Mouse (Mus musculus): Measurements from ENCODE around the gene Ncor2. TPM values are rescaled to one million over a fixed set of nuclear protein-coding genes. Genes with fewer than 3 reads are reported as not detected.

Gene Ncor2
- total RNA-seq, 2 experiments from 2014 or later: 0.91 to 37.3 TPM

DNA sequence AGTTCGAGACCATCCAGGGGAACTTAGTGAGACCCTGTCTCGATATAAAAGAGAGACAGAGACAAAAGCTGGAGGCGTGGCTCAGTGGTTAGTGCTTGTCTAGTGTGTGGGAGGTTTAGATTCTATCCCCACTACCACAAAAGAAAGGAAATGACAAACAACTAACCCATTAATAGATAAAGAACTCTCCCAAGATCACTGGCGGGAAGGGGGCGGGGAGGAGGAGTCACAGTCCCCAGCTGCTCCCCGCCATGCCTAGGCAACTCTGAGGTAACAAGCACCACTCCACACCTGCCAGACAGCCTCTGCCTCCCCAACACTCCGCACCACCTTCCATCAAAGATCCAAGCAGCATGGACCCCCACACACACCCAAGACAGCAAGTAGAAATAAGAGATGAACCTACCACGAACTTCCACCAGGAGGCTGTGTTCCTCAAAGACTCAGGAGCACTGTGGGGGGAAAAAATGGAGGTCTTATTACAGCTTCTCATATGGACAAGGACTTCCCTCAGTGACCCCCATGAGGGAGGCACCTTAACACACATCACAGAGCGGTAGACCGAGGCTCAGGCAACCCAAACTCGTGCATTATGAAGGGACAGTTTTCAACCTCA, 25.7 kb downstream of the Ncor2 start:
- no peak for ATAC-seq (replicated peaks; ENCODE audit: low FRiP score, poor library complexity, severe bottlenecking)

DNA sequence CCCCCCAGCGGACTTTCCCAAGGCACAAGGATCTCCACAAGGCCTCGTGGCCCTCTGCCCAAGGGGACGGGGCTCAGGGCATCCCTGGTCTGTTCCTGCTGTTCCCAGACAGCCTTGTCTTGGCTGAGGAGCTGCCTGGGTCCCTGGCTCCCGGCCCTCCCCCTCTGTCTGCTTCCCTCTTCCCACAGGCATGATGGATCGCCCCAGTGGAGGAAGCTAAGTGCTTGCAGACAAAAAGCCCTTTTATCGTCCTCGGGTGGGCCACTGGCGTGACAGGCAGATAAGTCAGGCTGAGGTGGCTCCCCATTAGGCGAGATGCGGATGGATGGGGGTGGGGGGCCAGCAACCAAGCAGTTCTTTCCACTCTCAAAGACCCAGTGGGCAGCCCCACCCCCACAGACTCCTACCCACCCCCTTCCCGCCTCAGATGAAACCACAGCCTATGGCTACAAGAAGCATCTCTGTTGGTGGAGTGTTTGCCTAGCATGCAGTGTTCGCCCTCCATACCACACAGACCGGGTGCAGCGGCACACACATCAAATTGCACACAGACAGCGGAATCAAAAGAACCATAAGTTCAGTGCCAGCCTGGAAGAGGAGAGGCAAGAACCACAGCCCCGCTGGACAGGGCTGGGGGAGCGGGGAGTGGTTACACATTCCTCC, 27.0 kb downstream of the Ncor2 start:
- ATAC-seq (replicated peaks; ENCODE audit: low FRiP score, poor library complexity, severe bottlenecking): no peak

DNA sequence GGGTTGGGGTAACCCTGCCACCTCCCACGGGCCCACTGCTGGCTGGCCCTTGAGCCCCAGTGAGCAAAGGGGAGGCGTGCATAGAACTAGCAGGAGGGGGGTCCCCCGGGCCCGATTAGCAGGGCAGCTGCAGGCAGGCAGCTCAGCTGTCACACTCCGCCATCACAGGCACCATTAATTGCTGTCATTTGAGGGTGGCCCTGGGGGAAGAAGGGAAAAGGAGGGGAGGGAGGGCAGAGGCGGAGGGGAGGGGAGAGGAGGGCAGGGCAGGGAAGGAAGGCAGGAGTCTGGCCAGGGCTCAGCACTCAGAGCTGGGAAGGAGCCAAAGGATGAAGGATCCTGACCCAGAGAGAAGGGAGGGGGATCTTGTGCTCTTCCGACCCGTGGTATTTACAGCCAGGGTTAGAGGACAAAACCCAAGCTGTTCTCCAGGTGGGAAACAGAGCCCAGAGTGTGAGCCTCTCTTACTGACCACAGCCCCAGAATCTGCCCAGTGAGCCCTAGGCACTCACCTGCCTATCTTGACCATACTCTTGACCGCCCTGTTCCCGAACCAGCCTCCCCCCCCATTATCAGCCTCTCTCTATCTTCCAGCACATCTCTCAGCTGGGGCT, 28.0 kb downstream of the Ncor2 start:
- ATAC-seq (replicated peaks; ENCODE audit: low FRiP score, poor library complexity, severe bottlenecking): no peak

DNA sequence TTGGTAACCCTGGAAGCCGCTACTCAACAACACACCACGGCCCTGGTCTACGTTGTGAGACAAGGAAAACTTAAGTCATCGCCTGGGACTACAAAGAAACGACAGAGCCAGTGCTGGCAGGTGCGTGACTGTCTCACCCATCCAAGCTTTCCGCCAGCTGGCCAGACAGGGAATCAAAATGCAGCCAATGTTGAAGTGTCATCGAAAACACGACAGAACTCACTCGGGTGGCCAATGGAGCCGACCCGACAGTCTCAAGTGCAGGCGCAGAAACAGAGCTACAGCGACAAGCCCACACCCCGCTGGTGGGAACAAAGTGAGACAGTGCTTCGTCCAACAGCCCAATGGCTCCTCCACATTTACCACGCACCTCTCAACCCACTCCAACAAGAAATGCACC, 29.9 kb downstream of the Ncor2 start:
- no peak for ATAC-seq (replicated peaks; ENCODE audit: low FRiP score, poor library complexity, severe bottlenecking)

DNA sequence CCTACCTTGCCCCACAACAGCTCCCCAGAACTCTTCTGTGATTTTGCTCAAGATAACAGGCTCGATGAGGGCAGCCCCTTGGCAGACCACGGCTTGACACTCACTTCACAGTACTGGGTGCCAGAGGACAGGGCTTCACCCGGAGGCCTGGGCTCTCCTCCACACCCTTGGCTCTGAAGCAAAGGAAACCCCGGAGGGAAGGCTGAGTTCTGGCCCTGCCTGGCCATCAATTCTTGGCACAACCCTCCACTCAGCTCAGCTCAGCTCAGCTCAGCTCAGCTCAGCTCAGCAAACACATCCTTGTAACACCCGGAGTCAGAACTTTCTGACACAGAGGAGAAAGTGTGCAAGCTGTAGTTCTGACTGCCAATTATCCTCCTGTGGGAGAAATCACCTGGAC, 30.3 kb downstream of the Ncor2 start:
- ATAC-seq (replicated peaks; ENCODE audit: low FRiP score, poor library complexity, severe bottlenecking): no peak

DNA sequence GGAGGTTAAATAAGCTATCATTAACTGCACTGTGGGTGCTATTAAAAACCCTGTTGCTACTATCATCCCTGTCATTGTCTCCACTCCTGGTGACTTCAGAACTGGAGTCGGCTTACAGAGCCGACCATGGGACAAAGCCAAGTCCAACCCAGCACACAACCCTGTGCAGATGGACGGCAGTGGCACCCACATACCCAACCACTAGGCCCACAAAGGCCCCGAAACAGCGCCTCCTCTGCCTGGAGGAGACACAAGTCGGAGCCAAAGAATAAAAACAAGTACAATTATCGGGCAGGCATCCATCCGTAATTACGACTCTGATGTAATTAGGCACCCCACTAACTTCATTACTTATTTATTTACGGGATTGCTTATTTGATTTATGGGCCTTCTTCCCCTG, 30.8 kb downstream of the Ncor2 start:
- ATAC-seq (replicated peaks; ENCODE audit: low FRiP score, poor library complexity, severe bottlenecking): no peak

DNA sequence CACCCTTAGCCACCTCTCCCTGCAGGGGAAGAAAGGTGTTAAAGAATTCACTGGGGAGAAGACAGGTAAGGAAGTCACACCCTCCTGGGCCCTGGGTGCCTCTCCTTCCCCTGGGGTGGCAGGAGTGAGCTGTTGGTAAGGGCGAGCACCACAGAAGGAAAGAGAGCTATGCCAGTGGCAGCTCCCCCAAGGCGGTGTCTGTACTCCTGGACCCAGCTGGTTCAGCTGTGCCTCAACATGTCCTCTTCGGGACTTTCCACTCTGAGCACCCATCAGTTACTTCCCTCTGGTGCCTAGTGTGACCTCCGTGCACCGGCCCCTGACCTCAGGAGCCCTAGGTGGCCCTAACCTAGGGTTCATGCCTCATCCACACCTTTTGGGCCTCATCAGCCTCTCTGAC, 31.9 kb downstream of the Ncor2 start:
- no peak for ATAC-seq (replicated peaks; ENCODE audit: low FRiP score, poor library complexity, severe bottlenecking)

DNA sequence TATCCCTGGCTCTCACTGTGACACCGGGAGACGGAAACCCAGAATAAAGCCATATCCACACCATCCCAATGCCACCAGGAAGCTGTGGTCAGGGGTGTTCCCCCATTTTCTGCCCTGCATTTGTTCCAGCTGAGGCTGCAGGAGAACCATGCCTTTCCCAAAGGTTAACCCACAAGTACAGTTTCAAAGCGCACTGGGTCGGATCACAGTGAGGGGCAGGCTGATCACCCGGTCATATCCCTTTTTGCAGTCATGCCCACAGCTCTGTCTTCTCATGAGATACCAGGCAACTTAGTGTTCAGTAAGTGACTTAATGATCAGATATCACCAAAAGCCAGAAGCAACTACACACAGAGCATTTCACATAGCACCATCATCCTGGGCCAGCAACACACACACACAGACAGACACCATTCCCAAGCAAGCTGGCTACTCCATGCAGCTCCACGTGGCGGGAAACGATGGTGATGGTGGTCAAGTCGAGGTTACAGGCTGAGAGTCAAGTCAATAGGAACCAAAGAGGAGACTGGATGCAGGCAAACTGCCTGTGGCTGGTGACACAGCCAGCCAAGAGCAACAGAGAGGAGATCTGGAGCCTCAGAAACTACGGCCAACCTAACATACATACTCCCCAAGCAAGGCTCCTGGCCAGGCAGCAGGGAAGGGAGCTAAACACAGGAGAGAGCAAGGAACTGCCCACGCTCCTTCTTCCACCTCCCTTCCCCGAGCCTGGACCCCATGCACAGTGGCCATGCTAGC, 35.7 kb downstream of the Ncor2 start:
- ATAC-seq (replicated peaks; ENCODE audit: low FRiP score, poor library complexity, severe bottlenecking): no peak

DNA sequence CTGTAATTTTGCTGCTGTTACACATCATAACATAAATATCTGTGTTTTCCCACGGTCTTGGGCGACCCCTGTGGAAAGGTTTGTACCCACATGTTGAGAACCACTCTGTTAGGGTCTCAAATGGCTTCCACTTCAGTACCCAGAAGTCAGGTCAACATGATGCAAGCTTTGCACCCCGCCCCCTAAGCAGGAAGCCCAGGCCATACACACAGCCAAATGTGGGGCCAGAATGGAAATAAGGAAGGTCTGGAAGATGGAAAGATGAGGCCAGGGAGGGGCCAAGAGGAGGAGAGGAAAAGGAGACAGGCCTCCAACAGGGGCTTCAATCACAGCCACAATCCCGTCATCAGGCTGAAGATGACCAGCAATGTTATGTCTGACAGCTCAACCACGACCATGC, 37.1 kb downstream of the Ncor2 start:
- ATAC-seq (replicated peaks; ENCODE audit: low FRiP score, poor library complexity, severe bottlenecking): no peak

DNA sequence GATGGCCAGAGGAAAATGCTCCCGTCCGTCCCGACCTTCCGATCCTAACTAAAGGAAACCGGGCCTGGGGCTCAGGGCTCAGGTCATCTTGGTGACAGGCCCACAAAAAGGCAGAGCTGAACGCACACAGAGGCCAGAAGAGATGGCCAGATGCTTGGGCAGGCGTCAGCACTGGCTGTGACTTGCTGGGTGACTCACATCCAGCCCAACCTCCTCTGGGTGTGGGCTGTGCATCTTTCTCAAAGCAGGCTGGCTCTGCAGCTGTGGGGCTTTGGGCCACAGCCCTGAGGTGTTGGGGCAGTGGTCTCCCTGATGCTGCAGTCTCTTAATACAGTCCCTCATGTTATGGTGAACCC, 37.5 kb downstream of the Ncor2 start:
- no peak for ATAC-seq (replicated peaks; ENCODE audit: low FRiP score, poor library complexity, severe bottlenecking)

DNA sequence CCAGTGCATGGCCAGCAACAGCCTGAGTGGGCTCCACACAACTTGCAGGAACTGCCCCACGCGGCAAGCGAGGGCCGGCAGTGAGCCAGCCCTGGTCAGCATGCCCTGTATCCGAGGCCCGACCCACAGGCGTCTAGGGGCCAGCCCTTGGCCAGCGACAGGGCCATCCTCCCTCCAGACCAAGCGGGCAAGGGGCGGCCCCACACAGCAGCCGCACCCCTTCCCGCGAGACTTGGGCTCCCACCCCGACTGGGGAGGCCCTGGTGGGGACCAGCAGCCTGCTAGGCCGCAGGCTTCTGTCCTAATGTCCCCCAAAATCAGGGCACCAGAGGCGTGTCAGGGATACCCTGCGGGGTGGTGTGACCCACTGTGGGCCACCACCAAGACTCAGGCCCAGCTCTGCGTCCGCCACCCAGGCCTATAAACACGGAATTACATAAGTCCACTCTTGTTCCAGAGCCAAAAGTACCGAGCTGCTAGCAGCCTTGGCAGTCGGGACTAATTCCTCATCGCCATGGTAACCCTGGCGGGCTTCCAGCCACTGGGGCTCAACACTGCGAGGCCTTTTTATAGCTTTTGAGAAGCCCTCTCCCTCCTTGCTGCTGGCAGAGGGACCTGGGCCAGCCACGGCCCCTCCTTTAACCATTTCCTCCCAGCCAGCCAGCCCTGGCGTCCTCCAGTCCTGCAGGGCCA, 38.0 kb downstream of the Ncor2 start:
- no peak for ATAC-seq (replicated peaks; ENCODE audit: low FRiP score, poor library complexity, severe bottlenecking)

DNA sequence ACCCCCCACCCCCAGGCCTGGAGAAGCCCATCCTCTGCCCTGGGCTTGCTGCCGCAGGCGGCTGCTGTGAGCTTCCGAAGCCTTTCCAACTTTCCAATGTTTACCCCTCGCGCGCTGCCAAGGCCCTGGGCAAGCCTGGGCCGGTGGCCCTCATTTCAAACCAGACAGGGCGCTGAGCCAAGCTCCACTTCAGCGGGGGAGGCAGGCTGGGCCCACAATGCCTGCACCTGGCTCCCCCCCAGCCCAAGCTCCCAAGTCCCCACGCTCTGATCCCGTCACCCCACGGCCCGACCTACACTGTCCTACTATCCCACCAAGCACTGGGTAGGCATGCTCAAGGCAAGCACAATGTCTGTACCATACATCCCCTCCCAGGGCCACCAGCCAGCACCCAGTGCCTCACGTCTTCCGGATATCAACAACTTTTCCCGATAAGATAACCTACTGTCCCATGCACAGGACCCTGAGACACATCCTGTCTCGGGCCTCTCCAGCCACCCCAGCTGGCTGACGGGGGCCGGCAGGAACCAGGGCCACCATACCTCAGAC, 38.8 kb downstream of the Ncor2 start:
- no peak for ATAC-seq (replicated peaks; ENCODE audit: low FRiP score, poor library complexity, severe bottlenecking)

DNA sequence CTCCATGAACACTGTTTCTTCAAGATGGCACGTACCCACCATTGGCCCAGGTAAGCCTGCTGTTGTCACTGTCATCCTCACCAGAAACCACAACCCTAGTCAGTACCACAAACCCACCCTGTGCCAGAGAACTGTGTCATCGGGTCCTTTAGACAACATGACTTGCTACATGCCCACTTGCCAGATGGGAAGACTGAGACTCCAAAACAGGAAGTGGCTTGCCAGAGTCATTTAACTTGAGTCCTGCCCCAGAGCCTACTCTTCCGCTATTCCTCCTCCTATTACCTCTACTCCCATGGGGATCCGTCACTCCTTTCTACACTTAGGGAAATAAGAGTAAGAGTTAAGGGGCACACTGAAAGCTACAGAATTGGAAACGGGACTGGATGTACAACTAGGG, 39.4 kb downstream of the Ncor2 start:
- ATAC-seq (replicated peaks; ENCODE audit: low FRiP score, poor library complexity, severe bottlenecking): no peak

DNA sequence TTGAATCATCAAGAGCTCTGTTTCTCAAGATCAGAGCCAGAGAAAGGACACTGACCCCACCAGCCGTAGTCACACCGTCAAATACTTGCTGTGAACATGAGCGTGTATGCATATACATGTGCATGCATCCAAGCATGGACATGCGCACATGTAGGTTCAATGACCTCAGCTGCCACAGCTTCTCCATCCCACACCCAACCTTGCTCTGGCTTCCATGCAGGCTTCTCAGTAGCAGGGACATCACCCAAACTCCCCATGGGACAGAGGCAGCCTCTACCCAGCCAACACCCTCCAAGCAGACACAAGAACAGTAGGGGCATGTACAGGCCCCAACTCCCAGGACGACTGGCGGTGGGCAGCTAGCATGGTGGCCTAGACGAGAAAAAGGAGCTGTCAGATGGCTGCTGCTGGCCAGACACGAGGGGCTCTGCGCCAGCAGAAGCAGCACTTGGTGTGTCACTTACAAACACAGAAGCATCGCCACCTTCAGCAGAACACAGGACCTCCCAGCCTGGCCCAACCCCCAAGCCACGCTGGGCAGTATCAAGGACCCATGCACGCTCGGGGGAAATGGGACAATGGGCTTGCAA, 40.1 kb downstream of the Ncor2 start:
- no peak for ATAC-seq (replicated peaks; ENCODE audit: low FRiP score, poor library complexity, severe bottlenecking)

DNA sequence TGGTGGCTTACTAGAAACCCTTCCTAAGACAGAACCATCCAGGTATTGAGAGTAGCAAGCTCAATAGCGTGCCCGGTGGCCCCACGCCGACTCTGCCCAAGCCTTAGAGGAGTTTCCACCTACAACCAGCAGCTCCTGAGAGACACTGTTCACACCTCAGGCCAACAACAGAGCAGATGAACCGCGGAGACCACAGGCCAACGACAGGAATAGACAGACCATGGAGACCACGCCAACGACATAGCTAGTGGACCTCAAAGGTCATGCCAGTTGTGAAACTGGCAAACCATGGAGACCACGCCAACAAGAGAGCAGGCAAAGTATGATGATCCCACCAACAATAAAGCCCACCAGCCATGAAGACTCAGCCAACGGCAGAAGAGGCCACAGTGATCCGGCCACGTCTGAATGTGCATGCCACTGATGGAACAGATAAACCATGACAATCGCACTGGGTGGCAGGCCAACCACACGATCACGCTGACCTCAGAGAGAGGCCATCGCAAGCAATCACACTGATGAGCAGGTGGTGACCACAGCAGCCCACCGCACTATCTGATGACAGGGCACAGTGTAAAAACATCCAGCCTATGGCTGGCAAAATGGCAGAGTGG, 41.2 kb downstream of the Ncor2 start:
- no peak for ATAC-seq (replicated peaks; ENCODE audit: low FRiP score, poor library complexity, severe bottlenecking)

DNA sequence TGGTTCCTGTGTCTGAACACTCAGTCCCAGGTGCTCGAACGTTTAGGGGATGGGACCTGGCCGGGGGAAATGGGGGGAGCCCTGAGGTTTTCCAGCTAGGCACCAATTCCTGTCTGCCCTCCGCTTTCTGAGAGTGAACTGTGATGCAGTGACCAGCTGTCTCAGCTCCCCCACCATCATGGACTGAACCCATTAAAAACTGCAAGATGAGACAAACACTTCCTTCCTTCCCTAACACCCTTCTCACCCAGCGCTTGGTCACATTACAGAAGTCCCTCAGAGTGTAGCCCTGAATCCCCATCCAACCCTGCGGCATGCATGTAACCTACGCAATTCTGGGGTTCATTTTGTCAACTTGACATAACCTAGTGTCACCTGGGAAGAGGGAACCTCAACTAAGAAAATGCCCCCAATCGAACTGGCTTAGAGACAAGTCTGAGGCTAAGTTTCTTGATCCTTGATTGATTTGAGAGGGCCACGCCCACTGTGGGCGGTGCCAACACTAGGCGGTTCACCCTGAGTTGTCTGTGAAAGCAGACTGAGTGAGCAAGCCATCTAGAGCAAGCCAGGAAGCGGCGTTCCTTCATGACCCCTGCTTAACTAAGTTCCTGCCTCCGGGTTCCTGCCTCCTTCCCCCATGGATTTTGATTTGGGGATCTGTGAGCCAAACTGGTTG, 41.9 kb downstream of the Ncor2 start:
- ATAC-seq (replicated peaks; ENCODE audit: low FRiP score, poor library complexity, severe bottlenecking): no peak

DNA sequence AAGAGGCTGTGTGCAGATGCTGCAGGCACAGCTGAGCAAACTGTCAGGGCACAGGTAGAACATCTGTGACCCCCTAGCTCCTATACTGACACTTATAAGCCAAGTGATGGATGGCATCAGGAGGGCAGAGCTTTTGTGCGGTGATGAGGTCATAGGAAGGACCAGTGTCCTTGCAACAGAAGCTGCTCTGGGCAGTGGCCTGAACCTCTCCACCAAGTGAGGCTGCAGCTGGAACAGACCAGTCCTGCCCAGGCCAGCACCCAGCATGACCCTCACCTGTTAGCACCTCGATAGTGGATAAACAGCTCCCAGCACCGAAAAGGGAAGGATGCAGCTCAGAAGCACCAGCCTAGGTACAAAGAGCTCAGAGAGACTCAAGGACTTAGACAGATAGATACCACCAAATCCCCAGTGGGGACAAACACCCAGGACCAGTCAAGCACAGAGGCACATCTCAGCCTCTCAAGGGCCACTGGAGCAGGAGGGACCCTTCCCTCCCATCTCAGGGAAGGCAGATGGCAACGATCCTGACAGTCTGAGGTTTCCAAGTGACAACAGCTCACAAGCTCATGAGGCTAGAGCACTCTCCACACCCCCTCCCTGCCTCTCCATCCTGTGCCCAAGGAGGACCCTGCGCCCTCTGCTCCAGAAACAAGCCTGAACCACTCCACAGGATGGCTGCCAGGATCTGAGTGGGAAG, 42.6 kb downstream of the Ncor2 start:
- no peak for ATAC-seq (replicated peaks; ENCODE audit: low FRiP score, poor library complexity, severe bottlenecking)

DNA sequence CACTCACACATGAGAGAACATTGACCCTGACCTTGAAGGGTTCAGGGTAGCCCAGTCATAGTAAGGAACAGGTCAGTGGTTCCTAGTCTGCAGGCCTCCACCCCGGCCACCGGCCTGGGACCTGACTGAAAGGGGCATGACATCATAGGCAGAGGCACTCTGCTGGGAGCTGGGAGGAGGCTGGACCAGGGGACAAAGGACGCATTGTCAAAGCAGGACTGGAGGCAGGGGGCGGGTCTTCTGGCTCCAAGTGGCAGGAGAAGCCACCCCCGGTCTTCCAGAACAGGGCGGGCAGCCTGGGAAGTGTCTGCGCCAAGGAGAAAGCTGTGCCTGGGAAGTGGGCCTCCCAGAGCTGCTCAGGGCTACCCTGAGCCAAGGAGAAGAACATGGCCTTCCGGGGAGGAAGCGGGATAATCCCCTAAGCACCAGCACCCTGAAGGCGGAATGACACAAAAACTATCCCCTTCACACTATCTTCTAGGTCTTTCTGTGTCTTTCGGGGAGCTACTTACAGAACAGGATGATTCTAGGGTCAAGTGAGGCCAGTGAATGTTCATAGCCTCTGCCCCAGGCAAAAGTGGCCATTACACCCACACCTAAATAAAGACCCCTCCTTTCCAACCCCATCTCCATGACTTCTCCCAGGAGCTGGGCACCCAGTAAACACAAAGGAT, 44.1 kb downstream of the Ncor2 start:
- no peak for ATAC-seq (replicated peaks; ENCODE audit: low FRiP score, poor library complexity, severe bottlenecking)
